Mouse (Mus musculus) induced T-regulatory cell, adult 2 months (primary cell): ENCODE data around the gene Bcat1.
A peak's percentile ranks its signal among the peaks of the same experiment; 100 is the strongest.

ENCODE experiments used
- DNase-seq: peaks from one replicate; pipeline ENCODE4 v3.0.0-alpha.2; 2012; ENCODE audit warnings: low read depth

The Bcat1 gene

DNA sequence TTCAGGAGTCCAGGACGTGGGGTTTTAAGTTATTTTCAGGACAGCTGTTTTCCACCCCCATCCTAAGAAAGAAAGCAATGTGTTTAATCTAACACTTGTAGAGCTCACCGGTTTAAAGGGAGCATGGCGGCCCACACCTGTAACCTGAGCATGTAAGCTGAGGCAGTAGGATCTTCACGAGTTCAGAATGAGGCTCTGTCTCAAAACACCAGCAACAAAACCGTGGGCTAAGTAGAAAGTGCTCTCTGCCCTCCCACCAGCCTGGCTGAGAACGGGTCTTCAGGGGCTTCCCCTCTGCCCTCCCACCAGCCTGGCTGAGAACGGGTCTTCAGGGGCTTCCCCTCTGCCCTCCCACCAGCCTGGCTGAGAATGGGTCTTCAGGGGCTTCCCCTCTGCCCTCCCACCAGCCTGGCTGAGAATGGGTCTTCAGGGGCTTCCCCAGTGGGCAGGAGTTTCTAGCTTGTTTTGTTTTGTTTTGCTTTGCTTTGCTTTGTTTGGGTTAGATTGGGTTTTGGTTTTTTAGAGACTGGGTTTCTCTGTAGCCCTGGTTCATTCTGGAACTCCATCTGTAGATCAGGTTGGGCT lies 17.1 kb upstream of the Bcat1 start:
- DNase-seq: peak; percentile 51

DNA sequence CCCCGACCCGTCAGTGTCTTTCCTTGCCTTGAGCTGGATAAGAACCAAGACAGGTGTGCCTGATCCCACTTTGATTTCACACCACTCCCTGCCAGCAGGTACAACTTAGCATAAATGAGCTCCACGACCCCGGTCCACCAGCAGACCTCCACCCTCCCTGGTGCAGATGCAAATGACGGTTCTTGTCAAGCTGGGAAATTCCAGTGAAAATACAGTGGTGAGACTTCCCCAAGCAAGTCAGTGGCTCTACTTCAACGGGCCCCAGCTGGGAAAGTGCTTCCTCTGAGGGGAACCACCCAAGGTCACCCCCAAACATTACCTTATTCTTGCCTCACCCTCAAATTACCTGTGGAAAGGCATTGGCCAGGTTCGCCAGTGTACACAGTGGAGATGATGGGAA lies 16.0 kb upstream of the Bcat1 start:
- no peak for DNase-seq

DNA sequence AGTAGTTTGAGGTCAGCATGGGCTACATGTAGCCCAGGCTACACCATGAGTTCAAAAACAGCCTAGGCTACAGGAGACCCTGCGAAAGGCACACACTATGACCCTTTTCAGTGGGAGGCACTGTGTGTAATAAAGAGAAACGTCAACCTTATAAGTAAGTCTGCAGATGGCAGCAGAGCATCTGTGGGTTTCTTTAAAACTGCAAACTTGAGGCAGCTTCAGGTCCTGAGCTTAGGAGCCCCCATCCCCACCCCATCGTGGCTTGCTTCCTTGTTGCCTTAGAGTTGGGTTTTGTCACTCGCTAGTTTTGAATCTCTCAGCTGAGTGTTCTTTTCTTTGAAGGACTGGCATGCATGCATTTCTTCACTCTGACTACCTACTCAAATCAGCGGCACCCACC lies 14.9 kb upstream of the Bcat1 start:
- DNase-seq: peak; percentile 50

DNA sequence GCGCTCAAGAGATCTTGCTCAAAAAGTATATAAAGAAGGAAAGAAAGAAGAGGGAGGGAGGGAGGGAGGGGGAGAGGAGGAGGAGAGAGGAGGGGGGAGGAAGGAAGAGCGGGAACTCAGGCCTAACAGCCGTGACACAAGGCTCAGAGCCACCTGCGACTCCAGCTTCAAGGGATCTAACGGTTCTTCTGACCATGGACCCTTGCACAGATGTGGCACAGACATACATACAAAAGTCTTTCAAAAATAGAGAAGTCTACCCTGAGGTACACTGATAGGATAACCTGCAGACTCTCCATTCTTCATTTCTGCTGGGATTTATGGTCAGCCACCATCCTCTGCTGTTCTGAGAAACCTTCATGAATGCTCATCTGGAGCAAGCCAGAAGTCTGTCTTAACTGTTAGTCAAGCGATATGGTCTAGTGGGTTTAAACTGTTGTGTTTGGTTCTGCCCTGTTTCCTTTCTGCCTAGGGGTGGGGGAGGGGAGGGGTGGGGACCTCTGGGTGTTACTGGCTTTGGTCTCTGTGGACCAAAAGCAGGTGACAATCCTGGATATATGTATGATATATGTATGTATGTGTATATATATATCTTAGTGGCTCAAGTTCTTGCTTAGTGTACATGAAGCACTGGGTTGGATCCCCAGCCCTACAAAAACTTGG lies 14.3 kb upstream of the Bcat1 start:
- no peak for DNase-seq

DNA sequence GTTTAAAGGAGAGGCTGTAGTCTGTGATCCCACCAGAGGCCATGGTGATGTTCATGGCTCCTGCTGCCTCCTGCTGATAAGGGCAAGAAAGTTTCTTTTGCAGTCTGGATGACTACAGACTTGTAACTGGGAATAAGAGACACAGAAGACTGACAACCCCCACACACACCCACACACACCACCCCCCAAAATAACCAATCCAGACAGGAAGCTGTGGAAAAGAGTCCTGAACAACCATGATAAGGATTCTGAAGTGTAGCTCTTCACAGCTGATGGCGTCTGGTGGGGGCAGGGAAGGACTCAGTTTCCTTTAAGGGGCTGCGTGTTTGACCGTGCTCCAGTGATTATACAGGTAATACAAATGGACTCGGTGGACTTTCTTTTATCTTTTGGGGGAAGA lies 13.4 kb upstream of the Bcat1 start:
- no peak for DNase-seq

DNA sequence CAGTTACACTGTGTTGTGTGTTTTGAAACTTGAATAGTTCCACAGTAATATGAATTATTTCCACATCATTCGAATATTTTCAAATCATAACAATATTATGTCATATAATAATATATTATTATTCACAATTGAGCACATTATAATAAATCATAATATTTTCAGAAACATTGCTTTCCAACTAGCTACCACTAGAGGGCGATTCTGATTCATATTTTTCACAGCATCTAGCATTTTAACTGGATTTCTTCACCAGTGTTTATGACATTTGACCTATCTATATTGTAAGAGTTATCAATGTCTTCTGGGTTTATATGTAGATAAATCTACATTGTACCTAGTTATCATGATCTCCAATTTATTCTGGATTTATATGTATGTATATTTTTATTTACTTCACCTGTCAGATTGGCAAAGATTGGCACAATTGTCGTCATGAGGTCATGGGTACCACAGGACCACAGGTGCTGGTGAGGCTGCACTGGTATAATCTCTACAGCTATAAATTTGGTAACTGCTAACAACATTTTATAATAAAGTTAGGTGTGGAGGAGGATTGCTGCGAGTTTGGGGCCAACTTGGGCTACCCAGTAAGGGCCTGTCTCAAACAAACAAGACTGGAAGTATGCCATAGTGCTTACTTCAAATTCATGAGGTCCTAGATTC lies 12.6 kb upstream of the Bcat1 start:
- peak; percentile 71 for DNase-seq

DNA sequence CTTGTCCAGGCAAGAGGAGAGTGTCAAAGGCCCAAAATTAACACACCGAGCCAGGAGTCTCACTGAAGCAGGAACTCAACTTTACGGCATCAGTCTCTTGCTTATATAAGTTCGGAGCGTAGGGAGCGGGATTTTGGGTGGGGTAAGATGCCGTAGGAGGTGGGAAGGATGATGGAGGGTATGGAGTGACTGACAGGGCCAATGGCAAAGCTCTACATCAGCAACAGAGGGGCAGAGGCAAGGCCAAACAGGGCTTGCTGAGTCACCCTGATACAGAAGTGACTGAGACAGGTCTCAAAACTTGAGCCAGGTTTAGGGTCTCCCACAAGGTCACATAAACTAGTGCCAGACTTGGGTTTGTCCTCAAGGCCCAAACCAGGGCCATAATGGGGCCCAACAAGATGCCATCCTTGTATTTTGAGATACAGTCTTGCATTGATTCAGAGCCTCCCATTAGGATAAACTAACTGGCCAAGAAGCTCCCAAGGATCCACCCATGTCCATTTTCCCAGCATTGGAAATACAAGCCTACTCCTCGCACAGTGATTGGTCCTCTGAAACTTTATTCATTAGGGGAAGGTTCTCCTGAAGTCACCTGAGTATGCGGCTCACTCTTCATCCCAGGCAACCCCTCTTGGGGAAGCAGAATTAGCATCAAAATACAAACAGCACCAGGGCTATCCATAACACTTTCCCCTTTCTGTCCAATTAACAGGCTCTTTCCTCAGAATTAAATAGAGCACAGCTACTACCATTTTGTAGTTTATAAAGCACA lies 8.5 kb upstream of the Bcat1 start:
- no peak for DNase-seq

DNA sequence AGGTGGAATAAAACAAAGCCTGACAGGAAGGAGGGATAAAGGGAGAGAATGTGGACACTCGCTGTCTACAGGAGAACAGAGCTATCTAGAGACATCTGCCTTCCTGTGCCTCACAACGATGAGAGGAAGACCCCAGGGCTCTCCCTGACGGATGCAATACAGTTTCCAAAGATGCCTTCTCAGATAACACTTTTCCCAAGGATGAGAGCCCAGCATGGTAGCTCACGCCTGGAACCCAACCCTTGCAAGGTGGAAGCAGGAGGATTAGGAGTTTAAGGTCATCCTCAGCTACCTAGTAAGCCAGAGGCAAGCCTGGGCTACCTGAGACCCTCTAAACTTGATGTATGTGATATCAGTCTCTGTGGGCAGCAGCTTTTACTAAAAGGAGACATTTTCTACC lies 5.7 kb upstream of the Bcat1 start:
- no peak for DNase-seq

DNA sequence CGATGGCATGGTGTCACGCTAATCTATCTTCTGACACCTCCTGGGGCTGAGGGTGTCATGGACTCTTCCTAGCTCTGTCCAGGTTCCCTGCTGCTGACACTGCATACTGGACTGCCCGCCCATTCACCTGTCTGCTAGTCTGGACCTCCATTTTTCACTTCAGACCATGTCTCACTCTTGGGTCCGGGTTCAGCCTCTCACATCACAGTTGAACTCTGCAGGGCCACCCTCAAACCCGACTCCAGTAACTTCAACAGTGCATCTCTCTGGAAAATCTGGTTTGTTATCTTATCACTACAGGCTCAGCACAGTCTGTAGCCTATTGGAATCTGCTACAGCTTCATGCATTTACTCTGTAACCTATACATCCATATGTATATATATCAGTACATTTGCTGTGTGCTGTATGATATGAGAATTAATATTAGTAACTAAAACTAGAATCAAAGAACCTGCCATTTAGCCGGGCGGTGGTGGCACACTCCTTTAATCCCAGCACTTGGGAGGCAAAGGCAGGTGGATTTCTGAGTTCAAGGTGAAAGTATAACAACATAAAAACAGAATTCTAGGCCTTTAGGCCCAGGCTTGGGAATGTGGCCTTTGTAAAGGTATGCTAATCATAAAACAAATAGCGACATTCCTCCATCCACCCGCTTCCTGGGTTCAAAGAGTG lies 3.2 kb upstream of the Bcat1 start:
- DNase-seq: no peak

DNA sequence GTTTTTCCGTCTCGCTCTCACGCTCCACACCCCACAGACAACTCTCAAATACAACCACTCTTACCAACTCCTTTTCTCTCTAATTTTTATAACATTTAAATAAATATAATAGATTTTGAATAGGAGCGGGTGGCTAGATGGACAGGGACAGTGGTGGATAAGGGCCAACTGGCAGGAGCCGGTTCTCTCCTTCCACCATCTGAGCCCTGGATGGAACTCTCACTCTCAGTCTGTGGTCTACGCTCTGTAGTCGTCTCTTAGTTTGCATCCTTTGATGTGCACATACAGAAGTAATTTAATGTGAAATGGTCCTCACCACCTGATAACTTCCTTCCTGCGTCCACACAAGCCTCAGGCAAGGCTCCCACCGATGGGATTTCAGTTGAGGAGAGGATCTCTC lies 302 bp upstream of the Bcat1 start:
- peak; percentile 30 for DNase-seq

DNA sequence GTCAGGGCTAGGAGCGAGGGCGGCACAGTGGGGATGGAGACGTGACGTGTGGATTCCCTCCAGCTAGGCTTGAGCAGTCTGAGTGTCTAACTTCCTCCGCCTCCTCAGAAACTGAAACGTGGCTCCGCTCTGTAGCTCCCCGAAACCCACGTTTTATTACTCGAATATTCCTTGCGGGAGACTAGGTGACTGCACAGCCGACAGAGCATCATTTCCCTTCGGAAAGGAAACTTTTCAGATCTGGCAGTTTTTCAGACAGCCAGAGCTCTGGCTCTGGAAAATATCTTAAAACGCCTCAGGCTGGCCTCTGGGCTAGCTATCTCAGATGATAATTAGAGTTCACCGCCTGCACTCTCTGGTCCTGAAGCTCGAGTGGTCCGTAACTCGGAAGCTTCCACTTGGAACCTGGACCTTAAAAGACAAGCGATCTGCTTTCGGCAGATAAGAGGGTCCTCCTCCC lies 866 bp downstream of the Bcat1 start:
- peak; percentile 61 for DNase-seq

DNA sequence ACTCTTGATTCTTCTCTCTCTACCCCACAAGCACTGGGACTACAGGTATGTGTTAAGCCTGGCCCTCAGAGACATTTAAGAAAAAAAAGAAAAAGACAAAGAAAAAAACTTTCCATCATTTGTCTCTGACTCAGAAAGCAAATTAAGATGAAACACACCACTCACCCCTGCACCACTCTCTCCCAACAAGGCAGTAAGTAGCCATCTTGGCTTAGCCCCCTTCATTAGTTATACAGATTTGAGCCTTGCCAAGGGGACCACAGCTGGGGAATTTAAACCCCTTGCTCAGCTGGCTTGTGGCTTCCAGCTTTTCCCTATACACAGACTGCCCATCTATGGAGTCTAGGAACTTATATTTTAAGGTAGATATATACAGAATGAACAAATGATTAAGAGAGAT lies 1.5 kb downstream of the Bcat1 start:
- peak; percentile 38 for DNase-seq

DNA sequence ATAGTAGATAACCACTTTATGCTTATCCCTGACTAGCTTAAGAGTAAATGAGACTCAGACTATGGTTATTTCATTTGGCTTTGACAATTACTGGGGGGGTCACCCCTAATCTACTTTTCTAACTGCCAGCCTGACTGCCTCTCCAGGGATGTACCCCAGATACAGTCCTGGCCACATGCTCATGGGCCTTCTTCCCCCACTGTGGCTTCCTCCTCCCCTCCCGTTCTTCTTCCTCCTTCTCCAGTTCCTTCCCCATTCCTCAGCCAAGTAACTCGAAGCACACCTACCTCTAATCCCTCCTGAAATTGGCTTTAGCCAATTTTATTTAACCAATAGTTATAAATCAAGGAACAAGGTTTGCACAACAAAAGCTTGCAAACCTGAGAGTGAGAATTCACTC lies 6.1 kb downstream of the Bcat1 start:
- DNase-seq: no peak

DNA sequence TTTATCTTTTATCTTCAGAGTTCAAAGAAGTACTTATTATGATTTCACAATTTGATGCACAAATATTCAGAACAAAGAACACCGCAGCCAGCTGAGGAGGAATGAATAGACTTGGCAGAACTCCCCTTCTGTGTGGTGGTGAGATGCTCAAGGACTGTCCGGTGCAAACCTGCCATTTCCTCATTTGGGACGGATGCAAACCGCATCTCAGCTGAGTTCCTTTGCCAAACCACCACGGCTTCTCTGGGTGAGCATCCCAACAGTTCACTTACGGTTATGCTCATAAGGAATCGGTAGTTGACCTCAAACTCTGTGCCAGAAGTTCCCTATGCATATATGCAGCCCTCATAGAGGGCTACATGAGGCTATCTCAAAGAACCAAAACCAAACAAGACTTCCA lies 6.6 kb downstream of the Bcat1 start:
- no peak for DNase-seq

DNA sequence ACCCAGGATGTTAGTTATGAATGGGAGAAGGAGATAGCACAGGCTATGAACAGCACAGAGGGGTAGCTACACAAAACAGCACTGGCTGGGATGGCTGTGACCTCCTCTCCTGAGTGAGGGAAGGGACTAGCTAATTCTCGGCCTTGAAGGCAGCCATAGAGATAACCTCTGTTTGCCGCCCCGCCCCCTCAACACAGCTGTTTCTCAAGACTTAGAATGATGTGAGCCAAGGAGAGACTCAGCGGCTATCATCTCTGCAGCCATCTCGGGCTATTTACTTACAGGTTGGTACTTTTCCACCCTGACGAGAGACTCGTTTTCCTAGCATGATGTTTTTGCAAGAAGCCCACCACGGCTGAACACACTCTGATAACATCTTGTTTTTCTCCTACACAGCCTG lies 8.3 kb downstream of the Bcat1 start:
- DNase-seq: no peak

DNA sequence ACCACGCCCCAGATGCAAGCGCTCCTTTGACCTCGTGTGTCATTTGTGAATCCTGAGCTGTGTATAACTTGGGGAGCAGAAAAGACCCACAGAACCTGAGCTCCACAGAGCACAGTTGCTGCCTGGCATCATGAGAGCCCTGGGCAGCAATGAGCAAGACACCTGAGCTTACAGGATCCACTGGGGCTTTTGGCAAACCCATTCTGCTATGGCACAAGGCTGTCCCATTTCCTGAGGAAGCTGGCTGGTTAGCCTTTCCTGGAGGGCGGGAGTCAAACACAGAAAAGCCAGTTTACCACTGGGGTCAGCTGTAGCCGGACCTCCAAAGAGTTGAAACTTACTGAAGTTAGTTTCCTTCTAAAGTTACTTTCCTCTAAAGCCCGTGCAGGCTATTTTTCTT lies 9.6 kb downstream of the Bcat1 start:
- no peak for DNase-seq

DNA sequence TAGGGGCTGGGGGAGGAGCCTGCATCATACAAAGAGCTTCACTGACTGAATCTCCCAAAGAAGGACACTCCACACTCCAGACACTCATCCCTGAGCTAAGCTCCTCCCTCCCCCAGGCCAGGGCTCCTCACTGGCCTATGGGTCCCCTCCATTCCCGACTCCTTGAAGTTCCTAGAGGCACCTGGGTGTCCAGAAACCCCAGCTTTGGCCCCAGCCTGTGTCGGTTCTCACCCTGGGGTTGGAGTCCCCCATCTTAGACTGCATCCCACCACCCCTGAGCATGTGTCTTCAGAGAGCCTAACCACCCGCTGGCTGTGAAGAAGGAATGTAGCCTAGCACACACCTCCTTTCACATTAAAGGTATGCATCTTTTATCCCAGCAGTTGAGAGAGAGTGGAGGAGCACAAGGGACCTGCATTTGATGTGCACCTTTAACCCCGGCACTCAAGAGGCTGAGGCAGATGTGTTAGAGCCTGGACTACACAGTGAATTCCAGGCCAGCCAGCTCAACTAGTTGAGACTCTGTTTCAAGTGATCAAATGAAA lies 10.6 kb downstream of the Bcat1 start:
- DNase-seq: no peak

DNA sequence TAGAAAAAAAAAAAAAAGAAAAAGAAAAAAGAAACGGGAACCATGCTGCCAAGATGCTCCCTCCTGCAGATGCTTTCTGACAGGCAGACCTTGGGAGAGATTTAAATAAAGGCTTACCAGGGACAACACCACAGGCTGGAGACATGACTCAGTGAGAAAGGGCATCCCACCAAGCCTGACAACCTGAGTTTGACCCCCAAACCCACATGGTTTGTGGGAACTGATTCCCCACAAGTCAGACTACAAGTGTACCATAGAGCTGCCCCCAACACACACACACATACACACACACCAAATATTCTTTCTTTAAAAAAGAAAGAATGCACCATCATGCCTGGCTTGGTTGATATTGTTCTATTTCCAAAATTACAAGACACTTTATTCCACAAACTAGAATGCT lies 11.9 kb downstream of the Bcat1 start:
- DNase-seq: no peak

DNA sequence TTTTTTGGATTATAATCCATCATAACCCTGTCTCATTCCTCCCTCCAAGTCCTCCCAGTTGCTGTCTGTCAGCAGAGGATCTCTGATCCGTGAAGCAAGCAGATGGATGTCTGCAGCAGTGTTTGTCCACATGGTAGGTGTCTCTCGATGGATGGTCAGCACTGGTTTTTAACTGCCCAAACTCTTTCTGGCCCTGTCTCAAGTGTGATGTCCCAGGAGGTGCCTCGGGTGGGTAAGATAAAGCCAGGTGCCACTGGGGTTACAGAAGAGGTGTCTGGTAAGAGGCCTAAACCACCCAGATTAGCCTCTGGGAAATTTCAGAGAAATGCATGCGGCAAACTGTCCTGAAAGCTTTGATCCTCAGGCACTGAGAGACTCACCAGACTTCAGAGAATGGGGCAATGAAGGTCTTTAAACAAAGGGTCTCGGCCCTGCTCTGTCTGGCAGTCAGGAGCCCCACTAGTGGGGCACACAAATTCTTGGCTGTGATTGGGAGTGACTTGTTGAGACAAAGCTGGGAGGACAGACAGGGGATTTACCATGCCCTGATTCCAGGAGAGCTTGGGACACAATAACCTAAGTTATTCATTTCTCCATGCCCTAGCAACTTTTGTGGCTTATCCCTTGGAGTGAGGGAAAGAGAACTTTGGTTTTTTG lies 12.6 kb downstream of the Bcat1 start:
- no peak for DNase-seq

DNA sequence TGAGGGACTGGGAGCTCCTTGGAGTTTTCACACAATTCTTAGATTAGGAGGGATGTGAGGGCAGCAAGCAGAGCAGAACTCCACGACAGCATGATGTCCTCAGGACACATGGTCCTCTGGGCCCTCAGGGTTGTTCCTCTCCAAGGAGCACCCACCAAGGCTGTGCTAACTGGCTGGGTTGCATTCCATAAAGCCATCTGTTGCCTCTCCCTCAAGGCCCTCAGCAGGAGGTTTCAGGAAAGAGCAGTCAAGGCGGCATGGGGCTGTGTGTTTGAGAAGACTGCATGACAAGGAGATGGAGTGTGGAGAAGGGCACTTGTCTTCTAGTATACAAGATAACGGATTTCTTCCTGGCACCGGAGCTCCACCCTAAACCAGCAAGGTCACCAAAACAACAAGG lies 13.2 kb downstream of the Bcat1 start:
- DNase-seq: no peak

DNA sequence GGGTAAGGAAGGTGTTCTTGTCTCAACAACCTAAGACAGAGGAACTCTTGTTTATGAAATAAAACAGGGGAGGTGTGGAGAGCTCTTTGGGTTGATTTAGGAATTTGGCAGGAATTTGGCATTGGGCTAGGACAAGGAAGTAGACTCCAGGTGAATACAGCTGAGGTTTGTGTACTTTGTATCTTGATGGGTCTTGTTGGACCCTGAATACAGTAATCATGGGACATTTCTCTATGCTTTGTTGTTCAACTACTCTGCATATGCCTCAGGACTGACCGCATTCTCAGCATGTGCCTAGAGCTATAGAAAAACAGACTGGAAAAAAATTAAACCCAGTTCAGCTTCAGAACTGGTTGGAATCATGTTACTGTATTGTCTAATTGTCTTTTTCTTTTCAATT lies 14.6 kb downstream of the Bcat1 start:
- no peak for DNase-seq

DNA sequence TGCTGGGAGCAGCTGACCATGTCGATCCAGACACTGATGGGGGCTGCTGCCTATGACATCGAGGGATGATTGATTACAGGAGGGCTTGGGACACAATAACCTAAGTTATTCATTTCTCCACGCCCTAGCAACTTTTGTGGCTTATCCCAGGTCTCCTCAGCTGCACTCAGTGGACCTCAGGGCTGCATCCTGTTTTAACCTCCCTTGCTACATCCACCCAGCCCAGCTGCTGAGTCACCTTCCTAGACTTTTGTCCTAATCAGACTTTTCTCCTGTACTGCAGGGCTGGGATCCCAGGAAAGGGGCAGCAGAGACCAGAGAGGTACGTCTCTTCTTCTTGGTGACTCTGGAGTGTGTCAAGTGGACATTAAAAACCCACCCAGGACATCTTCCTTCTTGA lies 19.9 kb downstream of the Bcat1 start:
- no peak for DNase-seq
